Mouse (Mus musculus) heart, adult 18-20 months (tissue): ENCODE data around the gene Arsb. TPM values are rescaled to one million over a fixed set of nuclear protein-coding genes. Genes with fewer than 3 reads are reported as not detected.

Source experiments
- DNase-seq, 2 experiments: peaks; one replicate each; pipeline ENCODE4 v3.0.0; 2021 to 2022; ENCODE audit warnings: mixed read lengths in 1 of 2
- total RNA-seq, 2 experiments: library from RNA; stranded (reverse); gene quantifications; 2 replicates each; pipeline ENCODE4 v1.2.3; 2021

Gene Arsb
- total RNA-seq, 2 experiments from 2014 or later, result 5.8 to 5.9 TPM

- peak; percentile 40 to 68 for DNase-seq
Observed at GRCm38 (mm10) chr13:93922566-93922910, 151.1 kb downstream of the Arsb start.

- DNase-seq, result no peak
Observed at GRCm38 (mm10) chr13:93924735-93925432, 153.5 kb downstream of the Arsb start.

GRCm38 (mm10) chr13:93930561-93931340, 159.3 kb downstream of the Arsb start:
- DNase-seq, result no peak

GRCm38 (mm10) chr13:93936455-93936854, 165.0 kb downstream of the Arsb start:
- no peak for DNase-seq

GRCm38 (mm10) chr13:93938118-93938517, 166.7 kb downstream of the Arsb start:
- no peak for DNase-seq

- DNase-seq, result peak; percentile 74 to 82
Observed at GRCm38 (mm10) chr13:93939363-93940127, 168.1 kb downstream of the Arsb start.

GRCm38 (mm10) chr13:93940742-93941531, 169.5 kb downstream of the Arsb start:
- DNase-seq, result peak; percentile 55 to 79

GRCm38 (mm10) chr13:93950996-93951395, 179.6 kb downstream of the Arsb start:
- DNase-seq, result peak; percentile 34 to 45

GRCm38 (mm10) chr13:93951555-93951954, 180.1 kb downstream of the Arsb start:
- no peak for DNase-seq

- no peak for DNase-seq
Observed at GRCm38 (mm10) chr13:93952466-93952865, 181.0 kb downstream of the Arsb start.

GRCm38 (mm10) chr13:93957907-93958306, 186.5 kb downstream of the Arsb start:
- no peak for DNase-seq

GRCm38 (mm10) chr13:93966271-93966670, 194.8 kb downstream of the Arsb start:
- no peak for DNase-seq

- DNase-seq, result peak; percentile 26 to 36
Observed at GRCm38 (mm10) chr13:93967138-93967537, 195.7 kb downstream of the Arsb start.

- DNase-seq, result no peak
Observed at GRCm38 (mm10) chr13:93970115-93970514, 198.7 kb downstream of the Arsb start.

- DNase-seq, result no peak
Observed at GRCm38 (mm10) chr13:93972423-93972822, 201.0 kb downstream of the Arsb start.

- DNase-seq, result no peak
Observed at GRCm38 (mm10) chr13:93975668-93976067, 204.2 kb downstream of the Arsb start.

GRCm38 (mm10) chr13:93976897-93977530, 205.6 kb downstream of the Arsb start:
- DNase-seq, result no peak

- DNase-seq, result no peak
Observed at GRCm38 (mm10) chr13:93978703-93979495, 207.5 kb downstream of the Arsb start.

GRCm38 (mm10) chr13:93979754-93980153, 208.3 kb downstream of the Arsb start:
- no peak for DNase-seq

- DNase-seq, result no peak
Observed at GRCm38 (mm10) chr13:93984521-93984920, 213.1 kb downstream of the Arsb start.

GRCm38 (mm10) chr13:93985181-93985580, 213.8 kb downstream of the Arsb start:
- DNase-seq, result no peak
